Comparison of ENCODE assay signal across 13 mouse cellular contexts in the genomic region with DNA sequence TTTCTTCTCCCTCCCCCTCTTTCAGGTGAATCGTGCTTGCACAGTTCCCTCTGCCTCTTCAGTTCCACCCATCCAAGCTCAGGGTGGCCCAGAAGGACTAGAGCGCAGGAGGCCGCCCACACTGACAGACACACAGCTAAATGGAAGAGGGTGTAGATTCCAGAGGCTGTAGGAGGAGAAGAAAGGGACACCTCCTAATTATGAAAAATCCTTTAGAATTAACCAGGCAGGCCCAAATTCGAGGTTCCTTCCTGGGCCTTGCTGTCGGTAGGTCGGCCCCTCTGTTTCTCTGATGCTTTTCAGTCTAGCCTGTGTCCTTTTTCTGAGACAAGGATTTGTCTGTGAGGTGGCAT. TPM values are rescaled to one million over a fixed set of nuclear protein-coding genes. Genes with fewer than 3 reads are reported as not detected.
DNase-seq lines count a peak whose midpoint lies in the region; ATAC-seq and TF ChIP-seq lines count a peak whose summit lies in the region.
"Had no signal": no experiment of that assay in that cellular context is flagged by ENCODE, and none has a peak within 500 bp of the region (broad histone marks: within the 10 kb centered on the region; RNA-seq: fewer than 3 reads in every experiment).

No protein-coding gene starts in this region.

- TF ChIP-seq POLR2A in thymus, adult 2 months (IDR thresholded peaks at IDR 0.05; ENCODE audit: control insufficient read depth, extremely low read depth, insufficient read depth, low read length, poor library complexity), result no peak

- H3K4me1 ChIP-seq in embryonic facial prominence, embryonic 11.5 days (ENCODE audit: control insufficient read depth, insufficient read depth, low read length), result peaks cover 7% of the 10 kb centered on the region
- peaks cover 57% of the 10 kb centered on the region for H3K4me1 ChIP-seq in hindbrain, embryonic 13.5 days (replicated peaks)
- peaks cover 10% of the 10 kb centered on the region; the same call in 1 of the 2 replicates for H3K4me1 ChIP-seq in neural tube, embryonic 12.5 days
- H3K4me1 ChIP-seq in thymus, adult 2 months (replicated peaks; ENCODE audit: control insufficient read depth, insufficient read depth, low read length), result no peaks in the 10 kb centered on the region

- H3K27ac ChIP-seq in embryonic facial prominence, embryonic 11.5 days (replicated peaks; ENCODE audit: low read depth, low read length), result no peak overlapping the region
- peak overlapping the region; percentile 99 for H3K27ac ChIP-seq in hindbrain, embryonic 13.5 days
- peak overlapping the region; percentile 98 for H3K27ac ChIP-seq in neural tube, embryonic 12.5 days
- H3K27ac ChIP-seq in thymus, adult 2 months (ENCODE audit: control insufficient read depth, insufficient read depth, low read length), result no peak overlapping the region
- H3K27ac ChIP-seq: liver, embryonic 13.5 days; macrophage had no signal

- peaks cover 94% of the 10 kb centered on the region for H3K27me3 ChIP-seq in embryonic facial prominence, embryonic 11.5 days (ENCODE audit: control insufficient read depth, insufficient read depth, low read length)
- peaks cover 49% of the 10 kb centered on the region for H3K27me3 ChIP-seq in hindbrain, embryonic 13.5 days
- peaks cover 50% of the 10 kb centered on the region for H3K27me3 ChIP-seq in neural tube, embryonic 12.5 days (replicated peaks)
- peaks cover 35% of the 10 kb centered on the region for H3K27me3 ChIP-seq in thymus, adult 2 months (ENCODE audit: control insufficient read depth, insufficient read depth, low read length)

- no peaks in the 10 kb centered on the region for H3K9me3 ChIP-seq in embryonic facial prominence, embryonic 11.5 days (replicated peaks; ENCODE audit: control insufficient read depth, low read length)
- H3K9me3 ChIP-seq in hindbrain, embryonic 13.5 days, result no peaks in the 10 kb centered on the region
- no peaks in the 10 kb centered on the region for H3K9me3 ChIP-seq in neural tube, embryonic 12.5 days
- H3K9me3 ChIP-seq: liver, embryonic 13.5 days had no signal

- TF ChIP-seq CTCF in thymus, adult 2 months (IDR thresholded peaks at IDR 0.05; ENCODE audit: borderline replicate concordance, control insufficient read depth, extremely low read depth, insufficient read depth, low read length, poor library complexity), result no peak

- 0 out of 2 replicates have a peak overlapping the region, but pooled peaks have one; percentile 32 for H3K9ac ChIP-seq in embryonic facial prominence, embryonic 11.5 days (replicated peaks; ENCODE audit: low read length)
- H3K9ac ChIP-seq in hindbrain, embryonic 13.5 days, result peak overlapping the region; percentile 100
- H3K9ac ChIP-seq in neural tube, embryonic 12.5 days, result peak overlapping the region; percentile 100
- H3K9ac ChIP-seq: liver, embryonic 13.5 days had no signal

- no peak for ATAC-seq in embryonic facial prominence, embryonic 11.5 days (replicated peaks; ENCODE audit: insufficient number of reproducible peaks, low FRiP score, low TSS enrichment, low read depth)
- no peak for ATAC-seq in hindbrain, embryonic 13.5 days (ENCODE audit: low FRiP score)
- ATAC-seq in neural tube, embryonic 12.5 days (ENCODE audit: low FRiP score, low read depth), result no peak
- no peak for ATAC-seq in CD4-positive, CD25-positive, alpha-beta regulatory T cell, adult 4 months
- ATAC-seq: intestine, embryonic 16.5 days had no signal

- H3K4me2 ChIP-seq in embryonic facial prominence, embryonic 11.5 days (ENCODE audit: low read depth, low read length), result no peak overlapping the region
- peak overlapping the region; percentile 96 for H3K4me2 ChIP-seq in hindbrain, embryonic 13.5 days
- peak overlapping the region; percentile 90 for H3K4me2 ChIP-seq in neural tube, embryonic 12.5 days (replicated peaks)
- H3K4me2 ChIP-seq: liver, embryonic 13.5 days had no signal

- peak; percentile 14 to 43 for DNase-seq in layer of hippocampus, postnatal 10 days (ENCODE audit: low spot score in 2 of 2)
- no peak for DNase-seq in layer of hippocampus, adult 11-12 months (ENCODE audit: low spot score)
- no peak for DNase-seq in embryonic facial prominence, embryonic 11.5 days (ENCODE audit: low spot score)
- DNase-seq in thymus, adult 2 months, result no peak
- DNase-seq in spleen, postnatal 10 days (ENCODE audit: low spot score in 2 of 2), result no peak
- DNase-seq: gastrocnemius, postnatal 14 days; liver, embryonic 13.5 days; thymus, postnatal 36 days had no signal

- H3K4me3 ChIP-seq in embryonic facial prominence, embryonic 11.5 days (ENCODE audit: low read depth, low read length), result peak overlapping the region; percentile 7; the same call in 1 of the 2 replicates
- peak overlapping the region; percentile 95 for H3K4me3 ChIP-seq in hindbrain, embryonic 13.5 days
- H3K4me3 ChIP-seq in neural tube, embryonic 12.5 days, result peak overlapping the region; percentile 87
- H3K4me3 ChIP-seq in thymus, adult 2 months (ENCODE audit: control insufficient read depth, insufficient read depth, low read length), result no peak overlapping the region
- H3K4me3 ChIP-seq: liver, embryonic 13.5 days had no signal

- WGBS in embryonic facial prominence, embryonic 11.5 days, result 9% methylated on average over 6 of the region's 6 CpGs
- 4% methylated on average over 6 of the region's 6 CpGs for WGBS in hindbrain, embryonic 13.5 days
- WGBS in neural tube, embryonic 12.5 days, result 7% methylated on average over 6 of the region's 6 CpGs
- WGBS in thymus, adult 2 months, result 29% methylated on average over 6 of the region's 6 CpGs

- no peaks in the 10 kb centered on the region for H3K36me3 ChIP-seq in embryonic facial prominence, embryonic 11.5 days (replicated peaks; ENCODE audit: control insufficient read depth, insufficient read depth, low read depth, low read length)
- H3K36me3 ChIP-seq in hindbrain, embryonic 13.5 days, result 0 out of 2 replicates have a peak, but pooled peaks cover 3% of the 10 kb centered on the region
- H3K36me3 ChIP-seq in neural tube, embryonic 12.5 days, result peaks cover 18% of the 10 kb centered on the region
- no peaks in the 10 kb centered on the region for H3K36me3 ChIP-seq in thymus, adult 2 months (ENCODE audit: control insufficient read depth, insufficient read depth, low read length)
- H3K36me3 ChIP-seq: liver, embryonic 13.5 days had no signal

RNA-seq across cellular contexts. Expression of gene Polg, which starts 36.9 kb away (rescaled TPM):
- 10 to 100 TPM; 83.3 to 96.9 TPM for total RNA-seq in layer of hippocampus, postnatal 10 days (2021)
- 19.7 and 21.3 TPM in 2 replicates for polyA plus RNA-seq in embryonic facial prominence, embryonic 11.5 days (2014; fragmentation: Nextera tagmentation; extraction: Ambion mirVana)
- 21.9 and 22.5 TPM in 2 replicates for polyA plus RNA-seq in hindbrain, embryonic 13.5 days (2015; fragmentation: Nextera tagmentation; extraction: Ambion mirVana)
- 45.6 and 48.5 TPM in 2 replicates for polyA plus RNA-seq in neural tube, embryonic 12.5 days (2016; fragmentation: Nextera tagmentation; extraction: Ambion mirVana)
- 10 to 100 TPM; 29.3 to 34.8 TPM for polyA plus RNA-seq in CD4-positive, CD25-positive, alpha-beta regulatory T cell, adult 4 months (2017; shearing (Covaris generic))
- polyA plus RNA-seq in thymus, adult 2 months (2012; rRNA removed), result 152 and 164 TPM in 2 replicates

Comparison
In these comparisons a context has a peak if more than half of its experiments do, and no peak if none do; other contexts are left out.
1. DNase-seq: peak in layer of hippocampus, postnatal 10 days (2 of 2); none in layer of hippocampus, adult 11-12 months (single experiment), embryonic facial prominence, embryonic 11.5 days (single experiment), thymus, adult 2 months (single experiment) and spleen, postnatal 10 days (0 of 2).
2. H3K27ac ChIP-seq: peak in hindbrain, embryonic 13.5 days (single experiment) and neural tube, embryonic 12.5 days (single experiment); none in embryonic facial prominence, embryonic 11.5 days (single experiment) and thymus, adult 2 months (single experiment).
3. H3K9ac ChIP-seq: peak in every context shown above with its lines; median percentile 100 in hindbrain, embryonic 13.5 days; 100 in neural tube, embryonic 12.5 days; 32 in embryonic facial prominence, embryonic 11.5 days.